Mouse (Mus musculus): ENCODE data around the gene 1700023F06Rik. TPM values are rescaled to one million over a fixed set of nuclear protein-coding genes. Genes with fewer than 3 reads are reported as not detected.

1700023F06Rik gene
- total RNA-seq, 1 experiment from 2014 or later: not detected

DNA sequence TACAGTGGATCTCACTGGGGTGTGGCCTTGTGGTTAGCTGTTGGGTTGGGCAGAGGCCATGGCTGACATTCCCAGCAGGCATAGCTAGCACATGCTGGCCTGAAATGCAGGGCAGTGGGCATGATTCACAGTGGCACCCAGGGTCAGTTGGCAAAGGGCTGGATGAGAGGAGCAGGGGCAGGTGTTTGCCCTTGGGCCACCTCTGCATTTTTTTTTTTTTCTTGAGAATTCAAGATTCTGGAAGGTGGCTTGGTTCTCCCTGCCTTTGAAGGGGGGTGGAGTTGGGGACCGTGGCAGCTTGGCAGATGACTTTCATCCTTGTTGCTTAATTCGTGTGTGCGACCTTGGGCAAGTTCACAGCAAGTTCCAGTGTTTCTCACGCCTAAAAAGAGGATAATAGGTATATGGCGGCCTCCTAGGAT, 33.9 kb downstream of the 1700023F06Rik start:
- ATAC-seq (replicated peaks in 1 of 2; ENCODE audit: insufficient read depth in 1 of 2, low FRiP score in 2 of 2, low TSS enrichment in 1 of 2, low read depth in 1 of 2, poor library complexity in 2 of 2, severe bottlenecking in 2 of 2): no peak

DNA sequence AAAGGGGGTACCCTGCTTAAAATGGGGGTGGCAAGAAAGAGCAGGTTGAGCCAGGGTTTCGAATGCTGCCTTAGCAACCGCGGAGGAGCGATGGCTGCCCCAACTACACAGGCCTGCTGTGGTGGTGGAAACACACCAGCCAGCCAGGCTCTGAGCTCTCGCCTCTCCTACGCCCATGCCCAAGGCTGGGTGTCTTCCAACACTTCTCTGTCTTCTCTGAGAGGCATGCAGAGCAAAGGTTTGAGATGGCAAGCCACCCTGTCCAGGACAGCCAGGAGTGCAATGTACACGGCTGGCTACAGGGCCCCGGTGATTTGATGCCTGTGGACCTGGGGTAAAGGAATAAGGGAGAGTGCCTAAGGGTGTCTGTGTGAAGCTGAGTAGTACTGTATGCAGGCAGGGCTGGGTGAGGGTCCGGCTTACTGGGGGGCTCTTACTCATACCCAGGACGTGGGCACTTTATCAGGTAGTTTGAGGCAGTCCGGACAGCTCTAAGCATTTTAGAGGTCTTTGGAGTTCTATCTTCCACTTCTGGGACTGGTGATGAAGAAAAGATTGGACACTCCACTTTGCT, 34.5 kb downstream of the 1700023F06Rik start:
- ATAC-seq (replicated peaks in 1 of 2; ENCODE audit: insufficient read depth in 1 of 2, low FRiP score in 2 of 2, low TSS enrichment in 1 of 2, low read depth in 1 of 2, poor library complexity in 2 of 2, severe bottlenecking in 2 of 2): no peak

- no peak for ATAC-seq (replicated peaks in 1 of 2; ENCODE audit: insufficient read depth in 1 of 2, low FRiP score in 2 of 2, low TSS enrichment in 1 of 2, low read depth in 1 of 2, poor library complexity in 2 of 2, severe bottlenecking in 2 of 2)
Observed at GRCm38 (mm10) chr11:103173041-103173770, 35.2 kb downstream of the 1700023F06Rik start.

DNA sequence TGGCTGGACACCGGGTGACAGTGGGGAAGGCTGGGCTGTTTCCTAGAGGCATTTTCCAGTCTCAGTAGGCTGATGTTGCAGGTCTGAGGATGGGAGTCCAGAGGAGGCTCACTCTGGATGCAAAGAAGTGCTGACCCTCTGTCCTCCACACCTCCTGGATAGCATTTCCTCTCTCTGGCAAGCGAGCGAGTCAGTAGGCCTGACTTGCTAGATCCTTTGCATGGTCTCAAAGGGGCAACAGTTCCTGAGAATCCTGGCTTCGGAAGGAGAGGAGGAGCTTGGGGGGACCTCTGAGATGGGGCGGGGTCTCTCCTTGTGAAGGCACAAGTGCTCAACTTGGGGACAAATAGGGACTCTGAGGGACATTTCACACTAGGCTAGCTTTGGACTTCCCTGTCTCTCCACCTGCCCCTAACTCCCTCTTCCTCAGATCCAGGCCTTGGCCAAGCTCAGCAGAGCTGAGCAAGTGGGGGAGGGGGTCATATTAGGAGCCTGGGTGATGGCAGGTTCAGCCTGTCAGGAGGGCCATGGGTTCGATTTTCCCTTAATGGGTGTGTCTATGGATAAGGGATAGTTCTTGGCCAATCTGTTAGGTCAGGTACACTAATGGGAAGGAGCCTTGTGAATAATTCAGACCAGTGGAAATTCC, 35.8 kb downstream of the 1700023F06Rik start:
- ATAC-seq (replicated peaks in 1 of 2; ENCODE audit: insufficient read depth in 1 of 2, low FRiP score in 2 of 2, low TSS enrichment in 1 of 2, low read depth in 1 of 2, poor library complexity in 2 of 2, severe bottlenecking in 2 of 2): no peak

GRCm38 (mm10) chr11:103171703-103172391, 36.5 kb downstream of the 1700023F06Rik start:
- ATAC-seq (replicated peaks in 1 of 2; ENCODE audit: insufficient read depth in 1 of 2, low FRiP score in 2 of 2, low TSS enrichment in 1 of 2, low read depth in 1 of 2, poor library complexity in 2 of 2, severe bottlenecking in 2 of 2): no peak

DNA sequence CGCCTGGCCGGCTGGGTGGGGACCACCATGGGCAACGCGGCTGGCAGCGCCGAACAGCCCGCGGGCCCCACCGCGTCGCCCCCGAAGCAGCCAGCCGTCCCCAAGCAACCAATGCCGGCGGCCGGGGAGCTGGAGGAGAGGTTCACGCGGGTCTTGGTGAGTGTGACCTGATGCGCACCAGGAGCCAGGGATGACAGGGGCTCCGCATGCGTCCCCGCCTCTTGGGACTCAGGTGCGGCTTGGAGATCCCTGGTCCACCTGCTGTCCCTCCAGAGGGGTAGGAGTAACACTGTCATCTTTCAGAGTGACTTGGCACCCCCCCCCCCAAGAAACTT, 37.1 kb downstream of the 1700023F06Rik start:
- ATAC-seq (replicated peaks in 1 of 2; ENCODE audit: insufficient read depth in 1 of 2, low FRiP score in 2 of 2, low TSS enrichment in 1 of 2, low read depth in 1 of 2, poor library complexity in 2 of 2, severe bottlenecking in 2 of 2): no peak

- peak in 1 of 2 experiments; percentile 29; a peak in 1 of 4 replicates for ATAC-seq (replicated peaks in 1 of 2; ENCODE audit: insufficient read depth in 1 of 2, low FRiP score in 2 of 2, low TSS enrichment in 1 of 2, low read depth in 1 of 2, poor library complexity in 2 of 2, severe bottlenecking in 2 of 2)
Observed at GRCm38 (mm10) chr11:103170494-103171285, 37.7 kb downstream of the 1700023F06Rik start, which contains the start of gene Fmnl1. Gene Fmnl1 (plus strand): TSS chr11:103171107.

- ATAC-seq (replicated peaks in 1 of 2; ENCODE audit: insufficient read depth in 1 of 2, low FRiP score in 2 of 2, low TSS enrichment in 1 of 2, low read depth in 1 of 2, poor library complexity in 2 of 2, severe bottlenecking in 2 of 2): no peak
Observed at GRCm38 (mm10) chr11:103170111-103170493, 38.3 kb downstream of the 1700023F06Rik start.

DNA sequence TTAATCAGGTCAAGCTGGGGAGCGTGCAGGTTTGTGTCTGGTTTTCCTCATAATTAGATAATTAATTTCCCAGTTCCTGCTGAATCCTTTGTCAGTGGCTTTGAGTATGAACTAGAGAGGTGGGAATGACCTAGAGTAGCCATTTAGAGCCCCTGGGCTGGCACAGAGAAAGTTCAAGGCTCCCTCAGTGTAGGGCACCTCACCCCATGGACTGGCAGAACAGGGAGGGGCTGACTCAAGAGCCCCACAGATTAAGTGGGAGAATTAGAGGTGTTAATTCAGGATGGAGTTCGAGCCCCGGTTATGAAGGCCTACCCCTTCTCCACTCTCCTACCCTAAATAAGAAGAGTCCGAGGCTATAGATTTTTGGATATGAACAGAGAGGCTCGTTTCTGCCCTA, 38.7 kb downstream of the 1700023F06Rik start:
- ATAC-seq (replicated peaks in 1 of 2; ENCODE audit: insufficient read depth in 1 of 2, low FRiP score in 2 of 2, low TSS enrichment in 1 of 2, low read depth in 1 of 2, poor library complexity in 2 of 2, severe bottlenecking in 2 of 2): no peak

DNA sequence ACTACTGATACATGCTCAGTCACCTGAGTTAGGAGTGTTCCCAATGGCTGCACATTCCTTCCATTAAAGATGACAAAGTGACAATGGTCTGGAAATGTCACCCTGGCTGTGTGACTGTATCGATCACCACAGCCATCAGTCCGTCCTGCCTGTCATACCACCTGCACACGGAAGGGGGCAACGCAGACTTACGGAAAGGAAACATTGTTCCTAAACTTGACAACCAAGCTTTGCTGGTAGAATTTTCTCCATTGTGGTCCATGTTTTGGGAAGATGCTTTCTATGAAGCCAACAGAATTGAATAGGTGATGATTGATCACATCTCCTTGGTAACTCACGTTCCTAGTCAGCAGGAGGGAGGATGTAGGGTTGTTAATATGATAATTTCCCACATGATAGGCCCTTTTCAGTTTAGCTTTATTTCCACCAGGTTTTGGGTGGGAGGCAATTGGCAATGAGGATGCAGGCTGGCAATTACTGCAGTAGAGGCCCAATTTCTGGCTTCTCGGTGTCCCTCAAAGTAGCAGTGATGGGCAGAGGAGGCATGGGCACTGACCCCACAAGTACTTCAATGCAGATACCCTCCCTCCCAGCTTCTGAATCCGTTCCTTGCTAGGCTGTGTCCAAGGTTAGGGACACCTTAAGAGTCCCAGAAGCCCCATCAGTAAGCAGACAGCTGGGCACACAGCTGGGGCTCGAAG, 39.5 kb downstream of the 1700023F06Rik start:
- peak; percentile 57 to 60; a peak in 3 of 4 replicates for ATAC-seq (replicated peaks in 1 of 2; ENCODE audit: insufficient read depth in 1 of 2, low FRiP score in 2 of 2, low TSS enrichment in 1 of 2, low read depth in 1 of 2, poor library complexity in 2 of 2, severe bottlenecking in 2 of 2)

- no peak for ATAC-seq (replicated peaks in 1 of 2; ENCODE audit: insufficient read depth in 1 of 2, low FRiP score in 2 of 2, low TSS enrichment in 1 of 2, low read depth in 1 of 2, poor library complexity in 2 of 2, severe bottlenecking in 2 of 2)
Observed at GRCm38 (mm10) chr11:103164391-103164790, 44.0 kb downstream of the 1700023F06Rik start.

DNA sequence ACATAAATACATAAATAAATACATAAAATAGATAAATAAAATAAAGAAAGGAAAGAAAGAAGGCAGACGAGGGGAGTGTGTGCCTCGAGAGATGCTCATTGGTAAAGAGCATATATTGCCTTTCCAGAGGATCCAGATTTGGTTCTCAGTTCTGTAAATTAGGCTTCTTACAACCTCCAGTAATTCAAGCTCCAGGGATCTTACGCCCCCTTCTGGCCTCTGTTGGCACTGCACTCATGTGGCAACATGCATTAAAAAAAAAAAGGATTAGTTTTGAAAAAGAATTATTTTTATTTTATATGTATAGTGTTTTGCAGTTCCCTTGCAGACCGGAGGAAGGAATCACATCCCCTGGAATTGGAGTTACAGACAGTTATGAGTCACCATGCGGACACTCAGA, 46.2 kb downstream of the 1700023F06Rik start:
- ATAC-seq (replicated peaks in 1 of 2; ENCODE audit: insufficient read depth in 1 of 2, low FRiP score in 2 of 2, low TSS enrichment in 1 of 2, low read depth in 1 of 2, poor library complexity in 2 of 2, severe bottlenecking in 2 of 2): no peak

- ATAC-seq (replicated peaks in 1 of 2; ENCODE audit: insufficient read depth in 1 of 2, low FRiP score in 2 of 2, low TSS enrichment in 1 of 2, low read depth in 1 of 2, poor library complexity in 2 of 2, severe bottlenecking in 2 of 2): no peak
Observed at GRCm38 (mm10) chr11:103161449-103161848, 46.9 kb downstream of the 1700023F06Rik start.

DNA sequence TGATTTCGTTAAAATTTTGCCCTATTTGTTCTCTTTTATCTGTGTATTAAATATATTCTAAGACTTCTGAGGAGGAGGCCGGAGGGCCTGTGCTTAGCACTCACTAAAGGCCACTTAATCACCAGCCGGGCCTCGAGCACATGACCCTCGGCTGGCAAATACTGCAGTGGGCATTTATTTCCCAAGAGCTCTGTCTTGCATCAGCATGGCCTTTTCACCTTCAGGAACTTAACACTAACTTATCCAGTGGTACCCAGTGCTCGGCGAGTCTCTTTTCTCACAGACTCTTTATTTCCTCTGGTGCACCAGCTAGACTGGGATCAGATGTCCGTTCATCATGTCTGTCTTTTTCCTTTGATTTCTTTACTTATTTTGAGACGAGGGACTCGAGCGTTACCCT, 47.6 kb downstream of the 1700023F06Rik start:
- ATAC-seq (replicated peaks in 1 of 2; ENCODE audit: insufficient read depth in 1 of 2, low FRiP score in 2 of 2, low TSS enrichment in 1 of 2, low read depth in 1 of 2, poor library complexity in 2 of 2, severe bottlenecking in 2 of 2): no peak

DNA sequence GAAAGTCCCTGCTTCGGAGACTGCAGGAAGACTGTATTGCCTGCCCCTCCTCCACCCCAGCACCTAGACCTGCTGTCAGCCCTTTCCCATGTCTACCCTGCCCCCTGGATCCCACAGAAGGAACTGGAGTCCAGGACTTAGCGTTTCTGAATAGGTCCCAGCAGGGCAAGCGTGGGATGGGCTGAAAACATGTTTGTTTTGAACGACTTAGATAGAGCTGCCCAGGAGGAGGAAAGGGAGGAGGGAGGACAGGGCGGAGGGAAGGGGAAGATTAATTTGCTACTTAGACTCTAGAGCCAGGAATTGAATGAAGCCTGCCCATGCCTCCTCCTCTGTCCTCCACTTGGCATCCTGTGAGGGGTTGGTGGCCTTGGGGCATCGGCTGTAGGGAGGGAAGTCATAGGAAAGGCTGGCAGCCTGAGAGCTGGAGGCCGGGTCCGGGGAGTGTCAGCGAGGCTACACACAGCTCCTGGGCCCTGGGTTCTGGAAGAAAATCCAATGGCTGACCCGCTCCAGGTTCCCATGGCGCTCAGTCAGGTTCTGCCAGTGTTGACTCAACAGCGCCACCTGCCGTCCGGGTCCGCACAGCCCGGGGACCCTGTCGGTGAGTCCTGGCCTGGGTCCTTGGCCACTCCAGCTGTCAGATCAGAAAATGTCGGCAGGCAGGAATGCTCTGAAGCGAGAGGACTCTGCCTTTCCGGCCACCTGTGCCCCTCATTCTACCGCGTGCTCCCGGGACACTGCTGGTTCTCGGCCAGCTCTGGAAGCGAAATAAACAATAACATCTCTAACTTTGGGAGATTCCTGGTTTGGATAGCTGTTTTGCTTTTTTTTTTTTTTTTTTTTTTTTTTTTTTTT, 49.5 kb downstream of the 1700023F06Rik start:
- peak; percentile 97 to 98 for ATAC-seq (replicated peaks in 1 of 2; ENCODE audit: insufficient read depth in 1 of 2, low FRiP score in 2 of 2, low TSS enrichment in 1 of 2, low read depth in 1 of 2, poor library complexity in 2 of 2, severe bottlenecking in 2 of 2)

- ATAC-seq (replicated peaks in 1 of 2; ENCODE audit: insufficient read depth in 1 of 2, low FRiP score in 2 of 2, low TSS enrichment in 1 of 2, low read depth in 1 of 2, poor library complexity in 2 of 2, severe bottlenecking in 2 of 2): no peak
Observed at GRCm38 (mm10) chr11:103149771-103150170, 58.6 kb downstream of the 1700023F06Rik start.

Data from hematopoietic stem cell, adult 5-6 weeks (primary cell).